Mouse (Mus musculus): ENCODE data around the gene Gm36079.
"Not testable (repeated sequence)": the region's sequence is repeated elsewhere in the genome, so short reads cannot be mapped to it uniquely, and the experiment has no call there.

DNA sequence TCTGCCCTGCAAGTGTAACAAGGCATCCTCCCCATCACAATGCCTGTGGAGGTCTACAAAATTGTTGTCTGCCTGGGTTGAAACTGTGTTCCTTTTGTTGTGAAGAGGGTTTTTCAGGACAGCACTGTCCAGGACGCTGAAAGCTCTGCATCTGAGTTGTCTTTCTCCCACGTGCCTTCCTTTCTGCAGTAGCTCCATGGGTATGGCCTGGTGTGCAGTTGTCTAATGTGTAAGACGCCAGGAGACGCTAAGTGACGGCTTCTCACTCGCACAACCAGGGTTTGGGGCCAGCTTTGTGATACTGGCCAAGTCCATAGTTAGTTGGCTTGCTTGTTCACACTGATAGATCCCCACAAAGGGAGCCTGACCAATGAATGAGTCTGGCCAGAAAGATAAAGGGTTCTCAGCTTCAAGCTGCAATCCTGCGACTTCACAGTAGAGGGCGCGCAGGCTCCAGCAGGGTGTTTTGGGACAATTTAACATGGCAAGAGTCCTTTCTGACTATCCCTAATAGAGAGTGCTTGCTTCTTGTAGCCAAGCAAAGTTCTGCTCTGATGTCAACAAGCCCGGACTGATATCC, 34.8 kb downstream of the Gm36079 start:
- TF ChIP-seq CTCF (IDR thresholded peaks at IDR 0.05; ENCODE audit: low read depth, low read length); POLR2A (IDR thresholded peaks at IDR 0.05; ENCODE audit: insufficient read depth, low read length); EP300 (IDR thresholded peaks at IDR 0.05; ENCODE audit: insufficient read depth, low read depth, low read length): not testable (repeated sequence)
